ENCODE assay signal across 25 mouse cellular contexts in genomic region chr1:171982740-171983139, GRCm38 (mm10).
"Had no signal": no experiment of that assay in that cellular context is flagged by ENCODE, and none has a peak within 500 bp of the region (broad histone marks: within the 10 kb centered on the region; RNA-seq: fewer than 3 reads in every experiment).

No protein-coding gene starts in this region.

- H3K4me1 ChIP-seq: heart, embryonic 10.5 days; hindbrain, embryonic 10.5 days; hindbrain, embryonic 12.5 days; intestine, embryonic 15.5 days; limb, embryonic 10.5 days; limb, embryonic 12.5 days; liver, embryonic 12.5 days had no signal

- H3K9me3 ChIP-seq: heart, embryonic 10.5 days; hindbrain, embryonic 10.5 days; hindbrain, embryonic 12.5 days; intestine, embryonic 15.5 days; limb, embryonic 10.5 days; limb, embryonic 12.5 days; liver, embryonic 12.5 days had no signal

- ATAC-seq: hindbrain, embryonic 16.5 days; intestine, embryonic 15.5 days; intestine, postnatal 0 days; liver, embryonic 12.5 days had no signal

- H3K4me3 ChIP-seq: gastrocnemius, adult 2 months; heart, embryonic 10.5 days; heart, embryonic 12.5 days; hindbrain, embryonic 10.5 days; hindbrain, embryonic 12.5 days; intestine, embryonic 15.5 days; layer of hippocampus, adult 2 months; left cerebral cortex, adult 2 months; limb, embryonic 10.5 days; limb, embryonic 12.5 days; liver, embryonic 12.5 days had no signal

- H3K9ac ChIP-seq: heart, embryonic 12.5 days; hindbrain, embryonic 12.5 days; hindbrain, embryonic 14.5 days; intestine, embryonic 15.5 days; limb, embryonic 12.5 days; liver, embryonic 12.5 days; liver, embryonic 14.5 days had no signal

- H3K4me2 ChIP-seq: heart, embryonic 12.5 days; hindbrain, embryonic 12.5 days; hindbrain, embryonic 14.5 days; intestine, embryonic 15.5 days; limb, embryonic 12.5 days; liver, embryonic 12.5 days had no signal

- DNase-seq: gastrocnemius, adult 2 months; gastrocnemius, postnatal 14 days; gastrocnemius, postnatal 36 days; heart, adult 18-20 months; heart, postnatal 10 days; heart, postnatal 4 days; kidney, adult 18-20 months; kidney, adult 8-10 months; kidney, postnatal 10 days; kidney, postnatal 25 days; kidney, postnatal 4 days had no signal

- H3K36me3 ChIP-seq: heart, embryonic 10.5 days; heart, embryonic 12.5 days; hindbrain, embryonic 10.5 days; hindbrain, embryonic 12.5 days; intestine, embryonic 15.5 days; limb, embryonic 10.5 days; limb, embryonic 12.5 days; liver, embryonic 12.5 days had no signal

- H3K27ac ChIP-seq: gastrocnemius, adult 2 months; heart, embryonic 10.5 days; hindbrain, embryonic 10.5 days; hindbrain, embryonic 12.5 days; hindbrain, embryonic 14.5 days; intestine, embryonic 15.5 days; layer of hippocampus, adult 2 months; left cerebral cortex, adult 2 months; limb, embryonic 10.5 days; limb, embryonic 12.5 days; liver, embryonic 12.5 days; liver, embryonic 14.5 days had no signal

- H3K27me3 ChIP-seq: heart, embryonic 12.5 days; hindbrain, embryonic 12.5 days; intestine, embryonic 15.5 days; liver, embryonic 12.5 days had no signal
